Mouse (Mus musculus) B cell, adult 2 months (primary cell): ENCODE measurements around the gene Ddx3y.

Experiments used
- DNase-seq, 2 experiments: peaks; one replicate each; pipeline ENCODE4 v3.0.0; 2022

Gene Ddx3y

DNA sequence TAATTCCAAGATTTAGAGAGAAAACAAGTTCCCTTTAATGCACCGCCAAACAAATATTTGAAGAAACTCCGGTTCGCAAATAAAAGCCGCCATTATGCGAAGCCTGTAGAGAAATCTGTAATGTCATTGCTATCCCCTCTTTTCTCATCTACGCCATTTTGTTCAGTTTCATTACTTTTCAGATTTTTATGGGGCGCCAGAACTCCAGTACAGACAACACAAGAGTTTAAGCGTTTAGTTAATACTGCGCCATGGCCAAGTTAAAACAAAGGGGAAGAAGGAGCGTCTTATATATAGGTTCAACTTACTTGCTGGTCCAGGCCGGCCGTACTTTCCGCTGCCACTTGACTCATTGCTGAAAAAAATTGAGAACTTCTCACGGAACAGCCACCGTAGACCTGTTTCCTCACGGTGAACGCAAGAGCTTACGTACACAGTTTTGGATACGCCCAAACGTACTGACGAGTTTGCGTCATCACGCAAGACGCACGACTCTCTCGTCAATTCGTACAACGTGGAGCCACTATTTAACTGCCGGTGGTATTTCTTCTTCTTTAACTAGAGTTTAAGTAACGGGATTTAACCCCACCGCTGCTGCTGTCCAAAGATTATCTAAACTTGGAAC is at the start of gene Ddx3y:
Gene Ddx3y, minus strand, starts transcription at position 459 of the 625 bp plus-strand sequence.
- peak in 1 of 2 experiments; percentile 85 for DNase-seq

GRCm38 (mm10) chrY:1293708-1294107 is 7.3 kb upstream of the Ddx3y start:
- DNase-seq, result no peak

GRCm38 (mm10) chrY:1285735-1286134 is 694 bp downstream of the Ddx3y start:
- peak in 1 of 2 experiments; percentile 48 for DNase-seq

DNA sequence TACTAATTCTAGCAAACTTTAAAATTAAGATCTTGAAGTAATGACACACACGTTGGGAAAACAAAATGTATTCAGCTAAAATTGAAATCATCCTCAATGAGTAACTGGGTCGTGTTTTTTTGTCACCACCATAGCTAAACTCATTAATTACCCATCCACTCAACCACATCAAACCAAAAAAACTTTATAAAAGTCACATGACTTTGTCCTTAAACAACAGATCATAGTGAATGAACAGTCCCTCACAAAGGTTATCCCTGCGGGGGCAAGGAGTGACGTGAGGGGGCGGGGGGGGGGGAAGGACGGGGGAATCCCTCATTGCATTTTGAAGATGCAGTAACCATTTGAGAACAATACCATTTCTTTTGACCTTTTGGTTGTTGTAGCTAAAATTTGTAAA is 40.3 kb downstream of the Ddx3y start:
- no peak for DNase-seq

DNA sequence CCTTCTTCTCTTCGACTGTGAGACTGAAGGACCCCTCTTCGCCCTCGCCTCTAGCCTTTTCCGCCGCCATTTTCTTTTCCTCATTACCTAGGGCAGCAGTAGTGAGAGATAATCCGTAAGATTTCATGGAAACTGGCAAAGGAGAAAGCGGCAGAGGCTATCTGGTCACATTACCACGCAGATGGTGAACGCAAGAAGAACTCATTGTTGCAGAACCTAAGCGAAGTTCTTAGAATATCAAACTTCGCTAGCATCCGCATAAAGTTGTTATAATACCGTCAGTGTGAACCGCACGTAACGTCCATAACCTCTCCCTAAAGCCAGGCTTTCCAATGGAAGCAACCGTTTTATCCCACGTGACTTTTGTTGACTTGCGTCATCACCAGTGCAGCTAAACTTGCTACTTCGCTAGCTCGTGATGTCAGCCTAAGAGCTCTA is 41.0 kb downstream of the Ddx3y start, which contains the start of gene Uty:
Gene Uty, minus strand, starts transcription at position 334 of the 438 bp plus-strand sequence.
- DNase-seq, result peak in 1 of 2 experiments; percentile 74

DNA sequence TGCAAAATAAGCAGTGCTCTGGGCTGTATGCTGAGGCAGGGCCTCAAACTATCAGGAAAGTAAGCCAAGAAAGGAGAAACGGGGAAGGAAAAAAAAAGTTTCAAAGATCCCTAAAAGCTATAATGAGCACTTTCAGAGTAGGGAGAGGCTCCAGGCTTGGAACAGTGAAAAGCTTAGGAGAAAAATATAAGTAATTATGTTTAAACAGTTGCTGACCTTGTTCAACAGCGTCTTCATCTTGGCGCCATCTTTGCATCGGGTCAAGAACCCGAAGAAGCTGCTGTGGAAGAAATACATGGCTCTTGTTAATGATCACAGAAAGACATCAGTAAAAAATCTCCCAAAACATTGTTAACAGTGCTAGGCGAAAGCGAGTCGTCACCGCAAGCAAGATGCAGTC is 41.5 kb downstream of the Ddx3y start:
- DNase-seq, result no peak

DNA sequence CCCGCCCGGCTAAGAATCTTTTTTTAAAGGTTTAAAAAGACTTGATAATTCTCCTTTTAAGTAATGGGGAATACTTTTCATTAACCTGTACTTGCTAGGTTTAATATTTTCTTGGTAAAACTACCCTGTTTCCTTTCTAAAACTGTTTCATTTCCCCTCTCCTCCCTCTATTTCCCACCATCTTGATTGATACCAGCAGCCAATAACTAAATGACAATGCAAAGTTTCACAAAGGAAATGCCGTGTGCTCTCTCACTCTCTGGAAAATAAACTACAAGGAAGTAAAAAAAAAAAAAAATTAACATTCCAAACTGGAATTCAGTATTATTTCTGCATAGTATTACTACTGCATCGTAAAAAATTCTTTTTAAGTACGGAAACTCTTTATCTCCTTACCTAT is 42.0 kb downstream of the Ddx3y start:
- no peak for DNase-seq

GRCm38 (mm10) chrY:1220001-1220400 is 66.4 kb downstream of the Ddx3y start:
- peak in 1 of 2 experiments; percentile 61 for DNase-seq
